Mouse (Mus musculus) spleen, postnatal 10 days (tissue): ENCODE results near the gene Slc25a13.
A peak's percentile ranks its signal among the peaks of the same experiment; 100 is the strongest.

ENCODE experiments used
- DNase-seq, 2 experiments: peaks; one replicate each; pipeline ENCODE4 v3.0.0; 2021 to 2022; ENCODE audit warnings: low spot score in 2 of 2

Slc25a13 gene

GRCm38 (mm10) chr6:6216507-6217285 is at the start of gene Slc25a13:
Gene Slc25a13 (minus strand): TSS chr6:6217173.
- DNase-seq, result peak; percentile 35 to 72

- no peak for DNase-seq
Observed at GRCm38 (mm10) chr6:6265761-6266160, 48.8 kb upstream of the Slc25a13 start.

GRCm38 (mm10) chr6:6263293-6263911 is 46.4 kb upstream of the Slc25a13 start:
- no peak for DNase-seq

GRCm38 (mm10) chr6:6260917-6261316 is 43.9 kb upstream of the Slc25a13 start:
- no peak for DNase-seq

- DNase-seq, result no peak
Observed at GRCm38 (mm10) chr6:6248500-6248899, 31.5 kb upstream of the Slc25a13 start.

GRCm38 (mm10) chr6:6243828-6244227 is 26.9 kb upstream of the Slc25a13 start:
- DNase-seq, result no peak

GRCm38 (mm10) chr6:6242114-6242513 is 25.1 kb upstream of the Slc25a13 start:
- no peak for DNase-seq

- DNase-seq, result no peak
Observed at GRCm38 (mm10) chr6:6236788-6237298, 19.9 kb upstream of the Slc25a13 start.

GRCm38 (mm10) chr6:6230262-6230661 is 13.3 kb upstream of the Slc25a13 start:
- no peak for DNase-seq

GRCm38 (mm10) chr6:6222721-6223120 is 5.7 kb upstream of the Slc25a13 start:
- no peak for DNase-seq

- no peak for DNase-seq
Observed at GRCm38 (mm10) chr6:6220574-6220973, 3.6 kb upstream of the Slc25a13 start.

- DNase-seq, result no peak
Observed at GRCm38 (mm10) chr6:6219661-6220370, 2.8 kb upstream of the Slc25a13 start.

- DNase-seq, result no peak
Observed at GRCm38 (mm10) chr6:6217286-6217625, 283 bp upstream of the Slc25a13 start.

- DNase-seq, result no peak
Observed at GRCm38 (mm10) chr6:6216120-6216506, 860 bp downstream of the Slc25a13 start.

GRCm38 (mm10) chr6:6212360-6213310 is 4.3 kb downstream of the Slc25a13 start:
- no peak for DNase-seq

- DNase-seq, result no peak
Observed at GRCm38 (mm10) chr6:6211958-6212357, 5.0 kb downstream of the Slc25a13 start.

- no peak for DNase-seq
Observed at GRCm38 (mm10) chr6:6210637-6211036, 6.3 kb downstream of the Slc25a13 start.

- DNase-seq, result no peak
Observed at GRCm38 (mm10) chr6:6208351-6209059, 8.5 kb downstream of the Slc25a13 start.

- DNase-seq, result no peak
Observed at GRCm38 (mm10) chr6:6207836-6208235, 9.1 kb downstream of the Slc25a13 start.

- DNase-seq, result no peak
Observed at GRCm38 (mm10) chr6:6207395-6207794, 9.6 kb downstream of the Slc25a13 start.
